Mouse (Mus musculus) G1E (cell line): ENCODE measurements around the gene Trank1. TPM values are rescaled to one million over a fixed set of nuclear protein-coding genes. Genes with fewer than 3 reads are reported as not detected.

Experiments
- ATAC-seq: 2 replicates; pipeline ENCODE4 v1.8.0; 2016; ENCODE audit warnings: mild to moderate bottlenecking; ENCODE audit not compliant: insufficient number of reproducible peaks, poor library complexity, low FRiP score, severe bottlenecking; ENCODE audit errors: extremely low read depth
- DNase-seq: peaks from one replicate; pipeline ENCODE4 v3.0.0; 2012; ENCODE audit warnings: low spot score
- H3K27me3 ChIP-seq: 2 replicates; pipeline ENCODE4 v1.6.1; 2012; ENCODE audit warnings: mild to moderate bottlenecking, low read length, inconsistent platforms; ENCODE audit not compliant: insufficient read depth
- H3K36me3 ChIP-seq: replicated peaks from 2 replicates; pipeline ENCODE3; 2012; ENCODE audit warnings: mild to moderate bottlenecking, inconsistent platforms
- H3K4me1 ChIP-seq: 2 replicates; pipeline ENCODE4 v1.6.1; 2012; ENCODE audit warnings: low read depth, low read length, inconsistent platforms, mixed read lengths; ENCODE audit not compliant: insufficient read depth
- H3K4me3 ChIP-seq: 2 replicates; pipeline ENCODE4 v1.5.1; 2012; ENCODE audit warnings: low read depth, mild to moderate bottlenecking, inconsistent platforms, low read length, moderate library complexity, mixed read lengths
- H3K9me3 ChIP-seq: replicated peaks from 2 replicates; pipeline ENCODE4 v1.6.1; 2012; ENCODE audit warnings: inconsistent platforms
- CTCF ChIP-seq: IDR thresholded peaks from 2 replicates; pipeline ENCODE4 v1.5.1; 2012; ENCODE audit warnings: low read depth, low read length, inconsistent platforms, mixed read lengths
- GATA1 ChIP-seq: IDR thresholded peaks from 2 replicates; pipeline ENCODE4 v1.6.1; 2012; ENCODE audit warnings: borderline replicate concordance, low read length, inconsistent platforms, mixed read lengths
- GATA2 ChIP-seq: IDR thresholded peaks from 2 replicates; pipeline ENCODE4 v1.6.1; 2012; ENCODE audit warnings: low read depth, low read length, inconsistent platforms, borderline replicate concordance
- POLR2AphosphoS5 ChIP-seq: IDR thresholded peaks from 2 replicates; pipeline ENCODE4 v1.6.1; 2012; ENCODE audit warnings: low read depth, low read length, inconsistent platforms; ENCODE audit not compliant: insufficient replicate concordance
- TAL1 ChIP-seq: conservative IDR thresholded peaks from 2 replicates; pipeline ENCODE4 v1.6.1; 2012; ENCODE audit warnings: low read depth, low read length, inconsistent platforms, mixed read lengths
- polyA plus RNA-seq: library from polyadenylated mRNA; stranded (reverse); fragments of >175 nt; gene quantifications from 2 replicates; pipeline ENCODE4 v1.2.3, GENCODE M21; 2012
- total RNA-seq, 2 experiments: library from RNA; stranded (forward) in 1 of 2; stranded (reverse) in 1 of 2; fragments of 200-1000 nt in 1 of 2; fragments of >200 nt in 1 of 2; fragmentation: Nextera tagmentation in 1 of 2; gene quantifications; 2 replicates each; pipeline ENCODE4 v1.2.3; 2014 to 2017

Gene Trank1
- total RNA-seq (2014; fragmentation: Nextera tagmentation) (not detected in 2 replicates), total RNA-seq (2017) (0.05 and 0.12 TPM in 2 replicates), polyA plus RNA-seq (not detected in 2 replicates)

- no peak for ATAC-seq
- Histone ChIP-seq H3K4me1 (no peaks in the 10 kb centered on the region), H3K27me3 (no peaks in the 10 kb centered on the region), H3K9me3 (peaks cover 19% of the 10 kb centered on the region), H3K4me3 (peak within 1 kb of the TSS; percentile 40; the same call in 1 of the 2 replicates), H3K36me3 (no peaks in the 10 kb centered on the region)
- no peak for DNase-seq
- no peak for TF ChIP-seq TAL1
- no peak for TF ChIP-seq GATA1
- no peak for TF ChIP-seq CTCF
- TF ChIP-seq POLR2AphosphoS5: no peak
- TF ChIP-seq GATA2: no peak
These were observed at the start of gene Trank1 for GRCm38 (mm10) chr9:111311031-111311842. Gene Trank1, plus strand, starts transcription at chr9:111311739.

DNA sequence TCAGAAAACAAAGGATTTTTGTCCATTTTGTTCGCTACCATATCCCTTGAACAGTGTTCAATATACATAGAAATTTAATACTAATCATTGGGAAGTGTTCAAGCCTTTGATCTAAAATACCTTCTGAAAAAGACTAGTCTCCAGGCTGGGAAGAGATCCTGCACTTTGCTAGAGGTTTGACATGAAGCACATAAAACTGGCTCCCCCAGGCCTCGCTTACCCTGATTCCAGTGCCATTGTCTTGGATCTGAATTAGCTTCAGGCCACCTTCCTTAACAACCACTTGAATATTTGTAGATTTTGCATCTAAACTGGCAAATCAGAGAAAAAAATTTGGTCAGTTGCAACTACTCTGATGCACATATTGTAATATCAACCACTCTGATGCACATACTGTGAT is 43.5 kb upstream of the Trank1 start:
- no peak for DNase-seq
- peaks cover 50% of the 10 kb centered on the region for H3K36me3 ChIP-seq
- H3K4me3 ChIP-seq: no peak overlapping the region
- H3K27me3 ChIP-seq: no peaks in the 10 kb centered on the region
- no peak for ATAC-seq
- no peaks in the 10 kb centered on the region for H3K9me3 ChIP-seq
- peaks cover 7% of the 10 kb centered on the region for H3K4me1 ChIP-seq
- TF ChIP-seq POLR2AphosphoS5: no peak
- TF ChIP-seq CTCF: no peak
- TF ChIP-seq GATA2: no peak
- TF ChIP-seq TAL1: no peak
- TF ChIP-seq GATA1: no peak

DNA sequence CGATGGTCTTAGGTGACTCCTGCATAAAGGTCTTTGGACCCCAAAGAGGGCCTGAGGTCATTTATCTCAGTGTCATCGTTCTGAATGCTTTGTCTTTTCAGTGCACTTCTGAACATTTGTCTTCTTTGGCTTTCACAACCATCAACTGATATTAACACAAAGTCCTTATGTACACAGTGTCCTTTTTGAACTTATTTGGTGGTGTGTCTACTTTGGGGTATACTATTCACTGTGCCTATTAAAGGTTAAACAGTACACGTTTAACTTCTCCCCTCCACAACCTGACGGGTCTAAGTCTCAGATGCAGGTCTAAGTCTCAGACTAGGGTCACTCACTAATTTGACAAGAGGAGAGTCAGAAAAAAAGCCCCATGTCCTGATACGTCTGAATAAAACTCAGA is 40.9 kb upstream of the Trank1 start:
- DNase-seq (no peak), ATAC-seq (no peak)
- peaks cover 22% of the 10 kb centered on the region for H3K4me1 ChIP-seq
- no peaks in the 10 kb centered on the region for H3K9me3 ChIP-seq
- TF ChIP-seq CTCF (no peak), TAL1 (no peak), GATA2 (no peak), POLR2AphosphoS5 (no peak), GATA1 (no peak)
- H3K27me3 ChIP-seq: no peaks in the 10 kb centered on the region
- H3K36me3 ChIP-seq: peaks cover 38% of the 10 kb centered on the region
- H3K4me3 ChIP-seq: peak overlapping the region; percentile 81

DNA sequence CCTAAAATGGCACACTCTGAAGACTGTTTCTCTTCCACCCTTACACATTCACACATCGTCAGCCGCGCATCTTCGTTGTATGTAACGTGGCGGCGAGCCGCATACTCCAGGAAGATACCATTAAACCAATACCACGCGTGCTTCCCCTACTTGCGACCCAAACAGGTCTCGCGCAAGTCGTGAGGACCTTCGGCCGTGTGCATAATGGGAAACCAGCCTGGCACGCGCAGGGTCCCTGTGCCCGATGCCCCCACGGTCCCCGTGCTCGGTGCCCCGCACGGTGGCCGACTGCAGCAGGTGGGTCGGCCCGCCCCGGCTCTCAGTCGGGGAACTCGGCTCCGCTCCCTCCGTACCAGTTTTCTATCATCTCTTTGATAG is 40.5 kb upstream of the Trank1 start:
- H3K9me3 ChIP-seq: no peaks in the 10 kb centered on the region
- TF ChIP-seq TAL1 (no peak), GATA2 (no peak), CTCF (no peak), GATA1 (no peak)
- no peaks in the 10 kb centered on the region for H3K27me3 ChIP-seq
- H3K4me1 ChIP-seq: peaks cover 25% of the 10 kb centered on the region
- H3K36me3 ChIP-seq: peaks cover 38% of the 10 kb centered on the region
- peak overlapping the region; percentile 81 for H3K4me3 ChIP-seq
- ATAC-seq (0 out of 2 replicates have a peak, but pooled peaks have one; percentile 0), DNase-seq (peak; percentile 4)

- TF ChIP-seq CTCF: no peak
- TF ChIP-seq GATA2: no peak
- no peak for TF ChIP-seq POLR2AphosphoS5
- TF ChIP-seq TAL1: no peak
- no peak for TF ChIP-seq GATA1
- H3K9me3 ChIP-seq: no peaks in the 10 kb centered on the region
- ATAC-seq: peak; percentile 93
- H3K27me3 ChIP-seq: no peaks in the 10 kb centered on the region
- peak; percentile 97 for DNase-seq
- peaks cover 37% of the 10 kb centered on the region for H3K36me3 ChIP-seq
- peak within 1 kb of the TSS; percentile 81 for H3K4me3 ChIP-seq
- H3K4me1 ChIP-seq: peaks cover 29% of the 10 kb centered on the region
These were observed 39.9 kb upstream of the Trank1 start, which contains the start of the genes Mlh1 and Epm2aip1 for GRCm38 (mm10) chr9:111271434-111272160. Gene Mlh1, minus strand, starts transcription at chr9:111271791. Gene Epm2aip1, plus strand, starts transcription at chr9:111271929.

DNA sequence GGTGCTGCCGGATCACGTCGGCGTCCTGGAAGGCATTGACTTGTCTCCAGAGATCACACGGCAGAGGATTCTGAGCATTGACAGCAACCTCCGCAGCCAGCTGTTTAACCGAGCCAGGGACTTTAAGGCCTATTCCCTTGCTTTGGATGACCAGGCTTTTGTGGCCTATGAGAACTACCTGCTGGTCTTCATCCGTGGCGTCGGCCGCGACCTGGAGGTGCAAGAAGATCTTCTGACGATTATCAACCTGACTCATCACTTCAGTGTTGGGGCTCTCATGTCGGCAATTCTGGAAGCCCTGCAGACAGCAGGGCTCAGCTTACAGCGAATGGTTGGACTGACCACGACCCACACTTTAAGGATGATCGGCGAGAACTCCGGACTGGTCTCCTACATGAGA is 39.2 kb upstream of the Trank1 start:
- TF ChIP-seq POLR2AphosphoS5 (no peak), GATA2 (no peak), TAL1 (no peak), GATA1 (no peak), CTCF (no peak)
- no peaks in the 10 kb centered on the region for H3K9me3 ChIP-seq
- H3K27me3 ChIP-seq: no peaks in the 10 kb centered on the region
- H3K4me3 ChIP-seq: peak overlapping the region; percentile 81
- ATAC-seq (no peak), DNase-seq (no peak)
- peaks cover 33% of the 10 kb centered on the region for H3K36me3 ChIP-seq
- peaks cover 32% of the 10 kb centered on the region for H3K4me1 ChIP-seq
